Mouse (Mus musculus): Measurements from ENCODE around the gene Mecom. TPM values are rescaled to one million over a fixed set of nuclear protein-coding genes. Genes with fewer than 3 reads are reported as not detected.

Gene Mecom
- polyA plus RNA-seq, 1 experiment = not detected

GRCm38 (mm10) chr3:30284094-30284493 lies 263.7 kb downstream of the Mecom start:
- TF ChIP-seq GATA1 (IDR thresholded peaks at IDR 0.05; ENCODE audit: low read length) = no peak

GRCm38 (mm10) chr3:30283562-30283961 lies 264.2 kb downstream of the Mecom start:
- no peak for TF ChIP-seq GATA1 (IDR thresholded peaks at IDR 0.05; ENCODE audit: low read length)

- TF ChIP-seq GATA1 (IDR thresholded peaks at IDR 0.05; ENCODE audit: low read length) = no peak
Observed at GRCm38 (mm10) chr3:30277569-30277968, 270.2 kb downstream of the Mecom start.

GRCm38 (mm10) chr3:30276099-30276498 lies 271.7 kb downstream of the Mecom start:
- no peak for TF ChIP-seq GATA1 (IDR thresholded peaks at IDR 0.05; ENCODE audit: low read length)

GRCm38 (mm10) chr3:30269253-30269652 lies 278.6 kb downstream of the Mecom start:
- TF ChIP-seq GATA1 (IDR thresholded peaks at IDR 0.05; ENCODE audit: low read length) = no peak

- TF ChIP-seq GATA1 (IDR thresholded peaks at IDR 0.05; ENCODE audit: low read length) = no peak
Observed at GRCm38 (mm10) chr3:30260945-30261344, 286.9 kb downstream of the Mecom start.

GRCm38 (mm10) chr3:30258421-30258820 lies 289.4 kb downstream of the Mecom start:
- TF ChIP-seq GATA1 (IDR thresholded peaks at IDR 0.05; ENCODE audit: low read length) = no peak

GRCm38 (mm10) chr3:30257776-30258175 lies 290.0 kb downstream of the Mecom start:
- no peak for TF ChIP-seq GATA1 (IDR thresholded peaks at IDR 0.05; ENCODE audit: low read length)

GRCm38 (mm10) chr3:30256896-30257295 lies 290.9 kb downstream of the Mecom start:
- TF ChIP-seq GATA1 (IDR thresholded peaks at IDR 0.05; ENCODE audit: low read length) = no peak

GRCm38 (mm10) chr3:30255828-30256227 lies 292.0 kb downstream of the Mecom start:
- TF ChIP-seq GATA1 (IDR thresholded peaks at IDR 0.05; ENCODE audit: low read length) = no peak

- TF ChIP-seq GATA1 (IDR thresholded peaks at IDR 0.05; ENCODE audit: low read length) = no peak
Observed at GRCm38 (mm10) chr3:30254451-30254850, 293.4 kb downstream of the Mecom start.

- TF ChIP-seq GATA1 (IDR thresholded peaks at IDR 0.05; ENCODE audit: low read length) = no peak
Observed at GRCm38 (mm10) chr3:30253714-30254113, 294.1 kb downstream of the Mecom start.

GRCm38 (mm10) chr3:30248656-30249384 lies 299.0 kb downstream of the Mecom start:
- no peak for TF ChIP-seq GATA1 (IDR thresholded peaks at IDR 0.05; ENCODE audit: low read length)

GRCm38 (mm10) chr3:30247256-30247655 lies 300.6 kb downstream of the Mecom start:
- TF ChIP-seq GATA1 (IDR thresholded peaks at IDR 0.05; ENCODE audit: low read length) = no peak

- TF ChIP-seq GATA1 (IDR thresholded peaks at IDR 0.05; ENCODE audit: low read length) = no peak
Observed at GRCm38 (mm10) chr3:30246431-30247041, 301.3 kb downstream of the Mecom start.

- TF ChIP-seq GATA1 (IDR thresholded peaks at IDR 0.05; ENCODE audit: low read length) = no peak
Observed at GRCm38 (mm10) chr3:30245950-30246349, 301.9 kb downstream of the Mecom start.

GRCm38 (mm10) chr3:30244401-30244871 lies 303.4 kb downstream of the Mecom start:
- no peak for TF ChIP-seq GATA1 (IDR thresholded peaks at IDR 0.05; ENCODE audit: low read length)
